Mouse (Mus musculus): ENCODE measurements at regions not wholly inside any gene's neighbourhood (a gene's known extent, or its start where the extent isn't known, plus 50 kb on each side); places are given as distances from the start of the nearest gene placed in this dataset.

DNA sequence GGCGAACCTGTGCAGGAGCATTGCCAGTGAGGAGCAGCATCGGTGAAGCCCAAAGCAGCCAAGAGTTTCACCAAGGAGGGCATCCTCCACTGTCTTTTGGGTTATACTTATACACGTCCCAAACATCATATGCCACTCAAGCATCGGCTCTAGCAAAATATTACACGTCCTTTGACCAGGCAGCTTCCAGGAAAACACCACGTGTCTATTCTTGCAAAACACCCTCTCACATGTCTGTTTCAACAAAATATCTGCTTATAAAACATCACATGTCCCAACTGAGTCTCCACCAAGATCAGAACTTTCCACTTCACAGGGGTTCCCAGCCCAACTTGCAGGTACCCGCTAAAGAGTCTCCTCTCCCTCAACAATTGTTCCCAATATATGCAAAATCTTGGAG lies 74.0 kb upstream of the Dnah5 start:
- no peak for TF ChIP-seq EP300 (IDR thresholded peaks at IDR 0.05; ENCODE audit: low read depth)
- TF ChIP-seq CTCF (IDR thresholded peaks at IDR 0.05; ENCODE audit: low read depth) = no peak
- ATAC-seq (no peak), DNase-seq (no peak)
- Histone ChIP-seq H3K9me3 (ENCODE audit: low read length) (no peaks in the 10 kb centered on the region), H3K27me3 (ENCODE audit: insufficient read depth, low read length) (no peaks in the 10 kb centered on the region), H3K4me2 (ENCODE audit: low read depth, low read length) (no peak overlapping the region), H3K9ac (replicated peaks) (no peak overlapping the region), H3K4me1 (ENCODE audit: insufficient read depth) (no peaks in the 10 kb centered on the region), H3K36me3 (replicated peaks; ENCODE audit: insufficient read depth, low read length) (no peaks in the 10 kb centered on the region), H3K4me3 (ENCODE audit: low read depth, low read length) (no peak overlapping the region), H3K27ac (ENCODE audit: low read depth) (no peak overlapping the region)
- 78% methylated on average over 7 of the region's 7 CpGs for WGBS (ENCODE audit: insufficient replicate concordance)

DNA sequence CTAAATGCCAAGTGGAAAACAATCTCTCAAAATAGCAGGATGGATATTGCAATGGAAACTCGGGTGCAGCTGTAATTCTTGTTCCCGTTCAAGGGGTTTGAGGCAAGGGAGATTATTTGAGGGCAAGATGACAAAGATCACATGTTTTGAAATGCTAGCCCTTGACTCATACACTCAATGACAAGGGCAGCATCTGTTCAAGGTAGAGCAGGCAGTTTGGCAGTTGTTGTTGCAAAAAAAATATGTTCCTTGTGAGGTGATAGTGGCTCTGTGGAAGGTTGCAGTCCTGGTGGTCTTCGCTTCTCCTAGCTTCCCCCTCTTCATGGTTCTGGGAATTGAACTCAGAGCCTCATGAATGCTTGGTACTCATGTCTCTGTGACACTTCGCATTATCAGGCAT lies 72.0 kb upstream of the Dnah5 start:
- WGBS (ENCODE audit: insufficient replicate concordance) = 69% methylated on average over 4 of the region's 4 CpGs
- H3K27me3 ChIP-seq (ENCODE audit: insufficient read depth, low read length) = no peaks in the 10 kb centered on the region
- H3K9me3 ChIP-seq (ENCODE audit: low read length) = no peaks in the 10 kb centered on the region

DNA sequence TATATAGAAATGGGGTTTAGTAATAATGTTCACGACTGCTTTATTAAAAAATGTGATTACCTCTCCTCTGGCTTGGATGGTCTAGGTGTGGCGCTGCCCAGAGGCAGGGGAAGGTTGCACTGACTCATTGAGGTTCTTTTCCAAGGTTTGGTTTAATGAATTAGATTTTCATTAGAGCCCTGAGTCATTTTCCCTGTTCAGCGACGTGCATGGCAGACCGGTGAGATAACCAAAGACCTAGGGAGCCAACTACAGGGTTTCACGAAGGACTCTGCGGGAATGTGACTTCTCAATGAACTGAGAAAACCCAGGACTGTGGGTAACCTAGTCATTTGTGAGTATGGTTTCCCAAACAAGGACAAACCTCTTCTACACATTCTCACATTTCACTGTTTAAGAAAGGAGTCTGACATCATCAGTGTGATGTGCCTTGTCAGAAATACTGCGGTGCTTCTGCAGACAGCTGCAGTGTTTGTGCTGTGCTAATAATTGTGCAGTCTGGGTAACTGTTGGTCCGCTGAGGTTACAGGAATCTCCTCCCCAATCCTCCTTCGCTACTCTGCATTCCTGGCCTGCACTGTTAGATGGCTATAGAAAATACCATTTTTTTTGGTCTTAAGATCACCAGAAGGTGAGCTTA lies 70.3 kb upstream of the Dnah5 start:
- Histone ChIP-seq H3K9me3 (ENCODE audit: low read length) (no peaks in the 10 kb centered on the region), H3K27ac (ENCODE audit: low read depth) (no peak overlapping the region), H3K36me3 (replicated peaks; ENCODE audit: insufficient read depth, low read length) (no peaks in the 10 kb centered on the region), H3K4me2 (ENCODE audit: low read depth, low read length) (no peak overlapping the region), H3K4me1 (ENCODE audit: insufficient read depth) (no peaks in the 10 kb centered on the region), H3K9ac (replicated peaks) (no peak overlapping the region), H3K4me3 (ENCODE audit: low read depth, low read length) (no peak overlapping the region), H3K27me3 (ENCODE audit: insufficient read depth, low read length) (no peaks in the 10 kb centered on the region)
- DNase-seq (no peak), ATAC-seq (no peak)
- no peak for TF ChIP-seq EP300 (IDR thresholded peaks at IDR 0.05; ENCODE audit: low read depth)
- TF ChIP-seq CTCF (IDR thresholded peaks at IDR 0.05; ENCODE audit: low read depth) = no peak
- WGBS (ENCODE audit: insufficient replicate concordance) = 60% methylated on average over 10 of the region's 10 CpGs

More for the DNA sequence above, 72.0 kb upstream of the Dnah5 start:
- TF ChIP-seq EP300 (IDR thresholded peaks at IDR 0.05; ENCODE audit: low read depth) (no peak), CTCF (IDR thresholded peaks at IDR 0.05; ENCODE audit: low read depth) (no peak)
- Histone ChIP-seq H3K36me3 (replicated peaks; ENCODE audit: insufficient read depth, low read length) (no peaks in the 10 kb centered on the region), H3K9ac (replicated peaks) (no peak overlapping the region), H3K4me1 (ENCODE audit: insufficient read depth) (no peaks in the 10 kb centered on the region), H3K4me2 (ENCODE audit: low read depth, low read length) (no peak overlapping the region), H3K4me3 (ENCODE audit: low read depth, low read length) (no peak overlapping the region), H3K27ac (ENCODE audit: low read depth) (no peak overlapping the region)
- DNase-seq (no peak), ATAC-seq (no peak)

DNA sequence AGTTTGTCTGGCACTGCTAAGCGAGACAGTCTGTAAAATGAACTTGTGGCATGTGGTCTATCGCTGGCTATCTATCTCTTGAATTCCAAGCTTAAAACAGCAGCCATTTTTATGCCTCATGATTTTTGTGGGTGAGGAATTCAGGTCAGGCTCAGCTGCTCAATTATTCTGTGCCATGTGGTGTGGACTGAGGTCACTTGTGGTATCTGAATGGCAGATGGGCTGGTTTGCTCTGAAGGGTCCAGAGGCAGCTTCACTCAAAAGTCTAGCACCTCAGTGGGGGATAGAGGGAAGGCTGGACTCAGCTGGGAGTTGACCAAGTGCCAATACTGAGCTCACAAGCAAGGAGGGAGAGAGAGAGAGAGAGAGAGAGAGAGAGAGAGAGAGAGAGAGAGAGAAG lies 69.3 kb upstream of the Dnah5 start:
- ATAC-seq (no peak), DNase-seq (no peak)
- Histone ChIP-seq H3K9me3 (ENCODE audit: low read length) (no peaks in the 10 kb centered on the region), H3K4me1 (ENCODE audit: insufficient read depth) (no peaks in the 10 kb centered on the region), H3K9ac (replicated peaks) (no peak overlapping the region), H3K27me3 (ENCODE audit: insufficient read depth, low read length) (no peaks in the 10 kb centered on the region), H3K4me2 (ENCODE audit: low read depth, low read length) (no peak overlapping the region), H3K4me3 (ENCODE audit: low read depth, low read length) (no peak overlapping the region), H3K27ac (ENCODE audit: low read depth) (no peak overlapping the region), H3K36me3 (replicated peaks; ENCODE audit: insufficient read depth, low read length) (no peaks in the 10 kb centered on the region)
- WGBS (ENCODE audit: insufficient replicate concordance) = 56% methylated on average over 2 of the region's 2 CpGs
- TF ChIP-seq CTCF (IDR thresholded peaks at IDR 0.05; ENCODE audit: low read depth) (no peak), EP300 (IDR thresholded peaks at IDR 0.05; ENCODE audit: low read depth) (no peak)

DNA sequence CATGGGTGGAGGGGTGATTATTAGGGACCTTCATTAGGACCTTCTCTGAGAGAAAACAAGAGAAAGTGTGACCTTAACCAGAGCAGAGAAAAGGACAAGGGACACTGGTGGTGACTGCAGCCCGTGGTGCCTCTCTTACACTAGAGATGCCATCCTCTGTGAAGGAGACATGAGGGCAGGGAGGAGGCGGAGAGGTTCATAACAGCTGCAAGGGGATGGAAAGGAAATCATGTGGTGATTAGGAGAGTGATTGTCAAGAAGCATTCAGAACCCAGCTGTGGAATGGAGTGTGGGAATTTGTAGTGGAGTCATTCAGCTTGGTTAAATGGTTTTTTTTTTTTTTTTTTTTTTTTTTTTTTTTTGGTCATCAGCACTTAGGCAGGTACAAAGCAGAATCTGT lies 64.7 kb upstream of the Dnah5 start:
- no peaks in the 10 kb centered on the region for H3K4me1 ChIP-seq (ENCODE audit: insufficient read depth)
- ATAC-seq = no peak
- 80% methylated on average over 2 of the region's 2 CpGs for WGBS (ENCODE audit: insufficient replicate concordance)

DNA sequence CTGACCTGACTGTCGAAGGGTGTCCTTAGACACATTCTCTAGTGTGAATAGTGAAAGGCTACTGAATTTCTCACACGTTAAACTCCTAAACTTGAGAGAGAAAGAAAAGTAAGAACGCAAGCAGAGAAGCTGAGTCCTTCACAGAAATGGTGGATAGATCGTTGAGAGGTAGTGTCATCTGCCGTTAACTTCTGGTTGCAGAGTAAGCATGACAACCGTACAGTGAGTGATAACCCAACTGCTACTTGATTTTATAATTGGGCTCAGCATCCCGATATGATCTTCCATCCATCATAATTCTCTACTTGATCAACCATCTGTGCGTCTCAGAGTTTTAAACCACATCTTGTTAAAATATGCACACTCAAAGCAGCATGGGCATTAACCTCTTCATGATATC lies 63.3 kb upstream of the Dnah5 start:
- Histone ChIP-seq H3K36me3 (replicated peaks; ENCODE audit: insufficient read depth, low read length) (no peaks in the 10 kb centered on the region), H3K4me1 (ENCODE audit: insufficient read depth) (no peaks in the 10 kb centered on the region), H3K27ac (ENCODE audit: low read depth) (no peak overlapping the region), H3K9ac (replicated peaks) (no peak overlapping the region), H3K27me3 (ENCODE audit: insufficient read depth, low read length) (no peaks in the 10 kb centered on the region), H3K4me2 (ENCODE audit: low read depth, low read length) (no peak overlapping the region), H3K9me3 (ENCODE audit: low read length) (no peaks in the 10 kb centered on the region), H3K4me3 (ENCODE audit: low read depth, low read length) (no peak overlapping the region)
- WGBS (ENCODE audit: insufficient replicate concordance) = 81% methylated on average over 8 of the region's 8 CpGs
- ATAC-seq (no peak), DNase-seq (no peak)
- TF ChIP-seq EP300 (IDR thresholded peaks at IDR 0.05; ENCODE audit: low read depth) (no peak), CTCF (IDR thresholded peaks at IDR 0.05; ENCODE audit: low read depth) (no peak)

More for the DNA sequence above, 64.7 kb upstream of the Dnah5 start:
- Histone ChIP-seq H3K4me2 (ENCODE audit: low read depth, low read length) (no peak overlapping the region), H3K9me3 (ENCODE audit: low read length) (no peaks in the 10 kb centered on the region), H3K27ac (ENCODE audit: low read depth) (no peak overlapping the region), H3K36me3 (replicated peaks; ENCODE audit: insufficient read depth, low read length) (no peaks in the 10 kb centered on the region), H3K4me3 (ENCODE audit: low read depth, low read length) (no peak overlapping the region), H3K27me3 (ENCODE audit: insufficient read depth, low read length) (no peaks in the 10 kb centered on the region), H3K9ac (replicated peaks) (no peak overlapping the region)
- TF ChIP-seq EP300 (IDR thresholded peaks at IDR 0.05; ENCODE audit: low read depth) (no peak), CTCF (IDR thresholded peaks at IDR 0.05; ENCODE audit: low read depth) (no peak)
- DNase-seq = no peak

DNA sequence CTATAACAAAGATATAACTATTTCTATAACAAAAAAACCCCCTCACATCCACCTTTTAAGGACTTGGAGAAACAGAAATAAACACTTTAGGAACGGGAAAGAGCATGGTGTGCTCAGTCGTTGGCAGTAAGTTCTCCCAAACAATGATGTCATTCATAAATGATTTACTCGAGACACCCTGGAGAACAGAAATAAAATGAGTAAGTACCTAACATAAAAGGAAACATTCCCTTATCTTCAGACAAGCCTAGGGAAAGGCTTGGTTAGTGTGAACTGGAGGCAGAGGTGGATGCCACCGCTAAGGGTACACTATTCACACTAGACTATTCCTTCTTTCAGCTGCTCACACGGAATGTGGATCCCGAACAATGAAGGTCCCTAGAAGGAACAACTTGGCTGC lies 62.2 kb upstream of the Dnah5 start:
- DNase-seq (no peak), ATAC-seq (no peak)

More for the DNA sequence above, 62.2 kb upstream of the Dnah5 start:
- Histone ChIP-seq H3K9ac (replicated peaks) (no peak overlapping the region), H3K27me3 (ENCODE audit: insufficient read depth, low read length) (no peaks in the 10 kb centered on the region), H3K27ac (ENCODE audit: low read depth) (no peak overlapping the region), H3K9me3 (ENCODE audit: low read length) (no peaks in the 10 kb centered on the region), H3K4me1 (ENCODE audit: insufficient read depth) (no peaks in the 10 kb centered on the region), H3K4me3 (ENCODE audit: low read depth, low read length) (no peak overlapping the region), H3K4me2 (ENCODE audit: low read depth, low read length) (no peak overlapping the region), H3K36me3 (replicated peaks; ENCODE audit: insufficient read depth, low read length) (no peaks in the 10 kb centered on the region)
- WGBS (ENCODE audit: insufficient replicate concordance) = 67% methylated on average over 6 of the region's 6 CpGs
- TF ChIP-seq EP300 (IDR thresholded peaks at IDR 0.05; ENCODE audit: low read depth) (no peak), CTCF (IDR thresholded peaks at IDR 0.05; ENCODE audit: low read depth) (no peak)

Measured in liver, postnatal 0 days (tissue).